Mouse (Mus musculus): Measurements from ENCODE around the gene Acot7. TPM values are rescaled to one million over a fixed set of nuclear protein-coding genes. Genes with fewer than 3 reads are reported as not detected.

Acot7 gene
- polyA plus RNA-seq, 1 experiment from 2014 or later: 480 TPM

- WGBS: 90% methylated on average over 6 of the region's 6 CpGs
- Histone ChIP-seq H3K4me1 (ENCODE audit: control insufficient read depth, insufficient read depth, low read length) (no peaks in the 10 kb centered on the region), H3K36me3 (ENCODE audit: control insufficient read depth, insufficient read depth, low read length) (peaks cover 4% of the 10 kb centered on the region), H3K27ac (ENCODE audit: low read length) (no peak overlapping the region), H3K27me3 (ENCODE audit: control insufficient read depth, insufficient read depth, low read depth, low read length) (no peaks in the 10 kb centered on the region), H3K9me3 (replicated peaks; ENCODE audit: control insufficient read depth, low read length, poor library complexity, severe bottlenecking) (no peaks in the 10 kb centered on the region), H3K4me3 (ENCODE audit: low read depth, low read length) (no peak overlapping the region), H3K4me2 (ENCODE audit: low read length) (no peak overlapping the region), H3K9ac (ENCODE audit: low read depth, low read length) (no peak overlapping the region)
- ATAC-seq: no peak
These were observed 72.7 kb downstream of the Acot7 start for GRCm38 (mm10) chr4:152250615-152251014.

DNA sequence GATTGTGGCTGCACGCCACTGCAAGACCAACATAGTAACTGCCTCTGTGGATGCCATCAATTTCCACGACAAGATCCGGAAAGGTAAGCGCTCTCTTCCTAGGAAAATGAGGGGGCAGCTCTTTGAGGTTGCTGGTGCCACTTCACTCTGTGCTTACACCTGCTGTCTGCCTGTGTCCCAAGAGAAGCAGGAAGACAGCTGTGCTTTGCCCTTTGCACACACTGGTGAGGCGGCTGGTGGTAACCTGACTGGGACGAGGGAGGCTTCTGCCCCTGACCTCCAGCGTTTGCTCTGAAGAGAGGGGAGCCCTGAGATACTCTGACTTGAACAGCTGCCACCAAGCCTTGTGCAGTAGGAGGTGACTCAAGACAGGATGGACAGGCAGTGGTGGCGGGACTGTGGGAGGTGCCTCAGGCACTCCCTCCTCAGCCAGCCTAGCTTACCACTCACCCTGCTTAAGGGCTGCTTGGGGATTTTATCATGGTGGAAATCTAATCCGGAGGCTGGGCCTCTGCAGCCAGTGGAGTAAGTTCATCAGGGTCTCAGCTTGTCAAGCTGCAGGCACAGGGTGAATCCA lies 75.3 kb downstream of the Acot7 start:
- Histone ChIP-seq H3K36me3 (ENCODE audit: control insufficient read depth, insufficient read depth, low read length) (peaks cover 4% of the 10 kb centered on the region), H3K9me3 (replicated peaks; ENCODE audit: control insufficient read depth, low read length, poor library complexity, severe bottlenecking) (no peaks in the 10 kb centered on the region), H3K4me2 (ENCODE audit: low read length) (no peak overlapping the region), H3K27me3 (ENCODE audit: control insufficient read depth, insufficient read depth, low read depth, low read length) (no peaks in the 10 kb centered on the region), H3K4me1 (ENCODE audit: control insufficient read depth, insufficient read depth, low read length) (no peaks in the 10 kb centered on the region), H3K27ac (ENCODE audit: low read length) (no peak overlapping the region), H3K4me3 (ENCODE audit: low read depth, low read length) (no peak overlapping the region), H3K9ac (ENCODE audit: low read depth, low read length) (no peak overlapping the region)
- ATAC-seq: no peak
- WGBS: 79% methylated on average over 9 of the region's 9 CpGs

DNA sequence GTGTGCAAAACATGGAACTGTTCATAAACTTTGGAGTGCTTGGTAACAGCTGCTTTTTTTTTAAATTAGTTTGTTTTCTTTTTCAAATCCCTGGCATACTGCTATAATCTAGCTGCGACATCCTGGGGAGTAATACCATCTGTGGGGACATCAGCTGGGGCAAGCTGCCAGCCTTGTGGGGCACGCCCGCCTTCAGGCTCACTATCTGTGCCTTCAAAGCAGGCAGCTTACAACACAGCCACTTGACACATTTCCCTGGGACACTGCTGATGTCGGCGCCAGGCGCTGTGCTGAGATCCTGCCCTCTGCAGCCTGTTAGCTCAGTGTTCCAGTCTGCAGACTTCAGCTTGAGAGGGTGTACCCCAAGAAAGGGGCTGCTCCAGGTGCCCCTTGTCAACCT lies 79.1 kb downstream of the Acot7 start:
- Histone ChIP-seq H3K36me3 (ENCODE audit: control insufficient read depth, insufficient read depth, low read length) (peaks cover 8% of the 10 kb centered on the region), H3K27me3 (ENCODE audit: control insufficient read depth, insufficient read depth, low read depth, low read length) (no peaks in the 10 kb centered on the region), H3K4me3 (ENCODE audit: low read depth, low read length) (no peak overlapping the region), H3K9ac (ENCODE audit: low read depth, low read length) (no peak overlapping the region), H3K4me1 (ENCODE audit: control insufficient read depth, insufficient read depth, low read length) (peaks cover under 1% of the 10 kb centered on the region; the same call in 1 of the 2 replicates), H3K9me3 (replicated peaks; ENCODE audit: control insufficient read depth, low read length, poor library complexity, severe bottlenecking) (no peaks in the 10 kb centered on the region), H3K27ac (ENCODE audit: low read length) (no peak overlapping the region), H3K4me2 (ENCODE audit: low read length) (no peak overlapping the region)
- 64% methylated on average over 6 of the region's 6 CpGs for WGBS
- ATAC-seq: no peak

DNA sequence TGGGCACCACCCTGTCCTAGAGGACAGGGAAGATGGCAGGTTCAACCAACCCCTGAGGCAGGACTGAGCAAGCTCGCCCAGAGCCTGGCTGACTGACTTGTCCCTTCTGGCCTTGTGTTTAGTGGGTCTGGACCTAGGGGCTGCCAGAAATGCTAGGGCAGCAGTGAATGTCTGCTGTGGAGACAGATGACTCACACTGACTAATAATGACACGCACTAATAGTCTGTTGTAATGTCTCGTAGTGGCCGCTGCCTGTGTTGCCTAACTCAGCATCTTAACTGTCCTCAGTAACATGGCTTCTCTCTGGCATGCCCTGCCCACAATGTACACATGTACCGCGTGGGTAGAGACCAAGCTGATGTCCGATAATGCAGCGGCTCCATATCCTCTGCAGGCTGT lies 82.5 kb downstream of the Acot7 start:
- no peak for ATAC-seq
- H3K4me1 ChIP-seq (ENCODE audit: control insufficient read depth, insufficient read depth, low read length): peaks cover 4% of the 10 kb centered on the region; the same call in 1 of the 2 replicates
- H3K27ac ChIP-seq (ENCODE audit: low read length): no peak overlapping the region
- 97% methylated on average over 8 of the region's 8 CpGs for WGBS
- H3K27me3 ChIP-seq (ENCODE audit: control insufficient read depth, insufficient read depth, low read depth, low read length): no peaks in the 10 kb centered on the region
- H3K9ac ChIP-seq (ENCODE audit: low read depth, low read length): no peak overlapping the region
- H3K4me3 ChIP-seq (ENCODE audit: low read depth, low read length): no peak overlapping the region
- H3K4me2 ChIP-seq (ENCODE audit: low read length): no peak overlapping the region
- peaks cover 3% of the 10 kb centered on the region for H3K36me3 ChIP-seq (ENCODE audit: control insufficient read depth, insufficient read depth, low read length)
- H3K9me3 ChIP-seq (replicated peaks; ENCODE audit: control insufficient read depth, low read length, poor library complexity, severe bottlenecking): no peaks in the 10 kb centered on the region

- ATAC-seq: no peak
- WGBS: 70% methylated on average over 9 of the region's 9 CpGs
These were observed 84.3 kb downstream of the Acot7 start for GRCm38 (mm10) chr4:152262187-152262586.

DNA sequence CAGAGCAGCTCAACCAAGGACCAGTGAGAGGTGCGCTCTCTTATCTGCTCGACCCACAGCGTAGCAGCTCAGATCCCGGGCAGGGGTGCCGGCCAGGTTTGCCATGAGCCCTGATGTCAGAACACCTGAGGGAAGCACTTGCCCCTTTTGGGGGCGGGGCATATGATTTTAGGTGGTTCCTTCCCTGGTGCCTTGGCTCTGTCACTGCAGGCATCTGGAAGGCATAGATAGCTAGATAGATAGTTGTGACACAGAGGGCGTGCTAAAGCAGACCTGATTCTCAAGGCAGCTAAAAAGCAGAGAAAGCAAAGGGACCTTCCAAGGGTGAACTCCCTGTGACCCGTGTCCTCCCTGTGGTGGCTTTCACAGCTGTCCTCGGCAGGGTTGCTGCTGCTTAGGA lies 85.2 kb downstream of the Acot7 start:
- H3K4me2 ChIP-seq (ENCODE audit: low read length): no peak overlapping the region
- H3K9ac ChIP-seq (ENCODE audit: low read depth, low read length): no peak overlapping the region
- H3K36me3 ChIP-seq (ENCODE audit: control insufficient read depth, insufficient read depth, low read length): peaks cover 5% of the 10 kb centered on the region
- H3K9me3 ChIP-seq (replicated peaks; ENCODE audit: control insufficient read depth, low read length, poor library complexity, severe bottlenecking): no peaks in the 10 kb centered on the region
- H3K4me1 ChIP-seq (ENCODE audit: control insufficient read depth, insufficient read depth, low read length): peaks cover 4% of the 10 kb centered on the region; the same call in 1 of the 2 replicates
- H3K27me3 ChIP-seq (ENCODE audit: control insufficient read depth, insufficient read depth, low read depth, low read length): no peaks in the 10 kb centered on the region
- H3K4me3 ChIP-seq (ENCODE audit: low read depth, low read length): no peak overlapping the region
- H3K27ac ChIP-seq (ENCODE audit: low read length): no peak overlapping the region
- no peak for ATAC-seq
- 65% methylated on average over 9 of the region's 9 CpGs for WGBS

More at GRCm38 (mm10) chr4:152262187-152262586, 84.3 kb downstream of the Acot7 start:
- H3K9me3 ChIP-seq (replicated peaks; ENCODE audit: control insufficient read depth, low read length, poor library complexity, severe bottlenecking): no peaks in the 10 kb centered on the region
- peaks cover 4% of the 10 kb centered on the region; the same call in 1 of the 2 replicates for H3K4me1 ChIP-seq (ENCODE audit: control insufficient read depth, insufficient read depth, low read length)
- H3K4me2 ChIP-seq (ENCODE audit: low read length): no peak overlapping the region
- peak overlapping the region; percentile 10; the same call in 1 of the 2 replicates for H3K9ac ChIP-seq (ENCODE audit: low read depth, low read length)
- no peak overlapping the region for H3K4me3 ChIP-seq (ENCODE audit: low read depth, low read length)
- H3K27me3 ChIP-seq (ENCODE audit: control insufficient read depth, insufficient read depth, low read depth, low read length): no peaks in the 10 kb centered on the region
- no peak overlapping the region for H3K27ac ChIP-seq (ENCODE audit: low read length)
- H3K36me3 ChIP-seq (ENCODE audit: control insufficient read depth, insufficient read depth, low read length): peaks cover 3% of the 10 kb centered on the region

DNA sequence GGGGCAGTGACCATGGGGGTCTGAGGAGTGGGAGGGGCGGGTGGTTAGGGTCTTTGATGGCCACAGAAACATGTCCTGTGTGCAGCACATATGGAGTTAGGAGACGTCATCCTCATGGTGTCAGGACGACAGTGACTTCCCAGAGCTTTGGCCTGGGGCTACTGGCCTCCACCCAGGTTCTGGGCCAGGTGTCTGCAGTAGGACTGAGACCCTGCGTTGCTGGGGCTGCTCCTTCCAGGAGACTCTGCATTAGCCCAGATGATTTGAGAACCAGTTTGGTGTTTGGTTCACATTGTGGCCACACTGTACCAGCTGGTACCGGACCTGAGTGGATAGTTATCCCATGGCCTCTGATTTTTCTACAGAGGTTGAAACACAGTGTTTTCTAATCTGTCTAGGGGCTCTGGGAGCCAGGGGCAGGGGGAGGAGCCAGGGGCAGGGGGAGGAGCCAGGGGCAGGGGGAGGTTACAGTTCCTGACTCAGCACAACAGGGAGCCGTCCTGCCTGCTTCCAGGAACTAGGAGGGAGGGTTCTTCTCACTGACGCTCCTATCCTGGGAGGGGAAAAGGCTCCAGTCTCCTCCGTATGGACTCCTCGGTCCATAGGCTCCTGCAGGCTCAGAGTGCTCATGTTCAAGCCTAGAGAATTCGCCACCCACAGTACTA lies 85.7 kb downstream of the Acot7 start:
- peaks cover 7% of the 10 kb centered on the region; the same call in 1 of the 2 replicates for H3K36me3 ChIP-seq (ENCODE audit: control insufficient read depth, insufficient read depth, low read length)
- H3K27me3 ChIP-seq (ENCODE audit: control insufficient read depth, insufficient read depth, low read depth, low read length): no peaks in the 10 kb centered on the region
- H3K9me3 ChIP-seq (replicated peaks; ENCODE audit: control insufficient read depth, low read length, poor library complexity, severe bottlenecking): no peaks in the 10 kb centered on the region
- peaks cover 4% of the 10 kb centered on the region; the same call in 1 of the 2 replicates for H3K4me1 ChIP-seq (ENCODE audit: control insufficient read depth, insufficient read depth, low read length)
- no peak overlapping the region for H3K27ac ChIP-seq (ENCODE audit: low read length)
- H3K9ac ChIP-seq (ENCODE audit: low read depth, low read length): no peak overlapping the region
- 31% methylated on average over 10 of the region's 10 CpGs for WGBS
- no peak overlapping the region for H3K4me2 ChIP-seq (ENCODE audit: low read length)
- no peak for ATAC-seq
- H3K4me3 ChIP-seq (ENCODE audit: low read depth, low read length): no peak overlapping the region

- ATAC-seq: no peak
- H3K27me3 ChIP-seq (ENCODE audit: control insufficient read depth, insufficient read depth, low read depth, low read length): no peaks in the 10 kb centered on the region
- no peak overlapping the region for H3K4me3 ChIP-seq (ENCODE audit: low read depth, low read length)
- no peaks in the 10 kb centered on the region for H3K9me3 ChIP-seq (replicated peaks; ENCODE audit: control insufficient read depth, low read length, poor library complexity, severe bottlenecking)
- H3K4me1 ChIP-seq (ENCODE audit: control insufficient read depth, insufficient read depth, low read length): peaks cover 4% of the 10 kb centered on the region; the same call in 1 of the 2 replicates
- 47% methylated on average over 4 of the region's 4 CpGs for WGBS
- H3K4me2 ChIP-seq (ENCODE audit: low read length): no peak overlapping the region
- H3K27ac ChIP-seq (ENCODE audit: low read length): no peak overlapping the region
- no peak overlapping the region for H3K9ac ChIP-seq (ENCODE audit: low read depth, low read length)
- H3K36me3 ChIP-seq (ENCODE audit: control insufficient read depth, insufficient read depth, low read length): peaks cover 7% of the 10 kb centered on the region; the same call in 1 of the 2 replicates
These were observed 86.2 kb downstream of the Acot7 start for GRCm38 (mm10) chr4:152264177-152264530.

DNA sequence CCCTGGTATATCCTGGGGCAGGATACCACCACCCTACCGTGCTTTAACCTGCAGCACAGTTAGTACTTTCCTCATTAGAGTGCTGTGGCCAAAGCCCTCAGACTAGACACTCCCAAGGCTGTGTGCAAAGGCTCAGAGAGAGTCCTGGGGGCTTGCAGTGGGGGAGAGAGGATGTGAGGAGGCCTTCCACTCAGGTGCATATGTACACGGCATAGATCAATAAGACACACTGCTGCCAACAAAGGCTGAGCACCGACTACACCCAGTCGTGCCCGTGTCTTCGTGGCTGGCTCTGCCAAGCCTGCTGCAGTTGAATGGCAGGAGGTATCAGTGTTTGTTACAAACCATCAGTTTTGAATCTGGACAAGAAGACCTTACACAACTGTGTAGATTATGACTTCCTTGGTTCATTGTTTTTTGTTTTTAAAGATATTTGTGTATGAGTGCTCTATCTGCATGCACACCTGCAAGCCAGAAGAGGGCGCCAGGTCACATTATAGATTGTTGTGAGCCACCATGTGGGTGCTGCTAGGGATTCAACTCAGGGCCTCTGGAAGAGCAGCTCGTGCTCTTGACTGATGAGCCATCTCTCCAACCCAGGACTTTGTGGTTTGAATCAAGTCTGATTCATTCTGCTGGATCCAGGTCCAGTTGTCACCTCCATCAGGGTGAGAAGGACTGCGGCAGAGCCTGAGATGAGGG lies 87.1 kb downstream of the Acot7 start:
- H3K27me3 ChIP-seq (ENCODE audit: control insufficient read depth, insufficient read depth, low read depth, low read length): no peaks in the 10 kb centered on the region
- no peak overlapping the region for H3K9ac ChIP-seq (ENCODE audit: low read depth, low read length)
- H3K4me1 ChIP-seq (ENCODE audit: control insufficient read depth, insufficient read depth, low read length): peaks cover 4% of the 10 kb centered on the region; the same call in 1 of the 2 replicates
- H3K27ac ChIP-seq (ENCODE audit: low read length): no peak overlapping the region
- no peak overlapping the region for H3K4me3 ChIP-seq (ENCODE audit: low read depth, low read length)
- H3K36me3 ChIP-seq (ENCODE audit: control insufficient read depth, insufficient read depth, low read length): peaks cover 7% of the 10 kb centered on the region; the same call in 1 of the 2 replicates
- WGBS: 91% methylated on average over 9 of the region's 9 CpGs
- H3K4me2 ChIP-seq (ENCODE audit: low read length): no peak overlapping the region
- no peaks in the 10 kb centered on the region for H3K9me3 ChIP-seq (replicated peaks; ENCODE audit: control insufficient read depth, low read length, poor library complexity, severe bottlenecking)
- ATAC-seq: no peak
